Mouse (Mus musculus) megakaryocyte-erythroid progenitor cell, adult 5-6 weeks (primary cell): ENCODE data around the gene Sp1. TPM values are rescaled to one million over a fixed set of nuclear protein-coding genes. Genes with fewer than 3 reads are reported as not detected.

Source experiments
- ATAC-seq: replicated peaks from 2 replicates; pipeline ENCODE4 v1.8.0; 2016; ENCODE audit warnings: mild to moderate bottlenecking, inconsistent platforms; ENCODE audit not compliant: severe bottlenecking, poor library complexity, low FRiP score, low TSS enrichment
- total RNA-seq, 2 experiments: library from RNA; stranded (forward) in 1 of 2; stranded (reverse) in 1 of 2; fragments of 200-1000, 215-1000 nt in 1 of 2; fragments of >200 nt in 1 of 2; fragmentation: Nextera tagmentation in 1 of 2; gene quantifications; 2 replicates each; pipeline ENCODE4 v1.2.3; 2014 to 2017

Gene Sp1
- total RNA-seq (2014; fragmentation: Nextera tagmentation) (68.0 and 80.3 TPM in 2 replicates), total RNA-seq (2017) (45.0 and 62.2 TPM in 2 replicates)

DNA sequence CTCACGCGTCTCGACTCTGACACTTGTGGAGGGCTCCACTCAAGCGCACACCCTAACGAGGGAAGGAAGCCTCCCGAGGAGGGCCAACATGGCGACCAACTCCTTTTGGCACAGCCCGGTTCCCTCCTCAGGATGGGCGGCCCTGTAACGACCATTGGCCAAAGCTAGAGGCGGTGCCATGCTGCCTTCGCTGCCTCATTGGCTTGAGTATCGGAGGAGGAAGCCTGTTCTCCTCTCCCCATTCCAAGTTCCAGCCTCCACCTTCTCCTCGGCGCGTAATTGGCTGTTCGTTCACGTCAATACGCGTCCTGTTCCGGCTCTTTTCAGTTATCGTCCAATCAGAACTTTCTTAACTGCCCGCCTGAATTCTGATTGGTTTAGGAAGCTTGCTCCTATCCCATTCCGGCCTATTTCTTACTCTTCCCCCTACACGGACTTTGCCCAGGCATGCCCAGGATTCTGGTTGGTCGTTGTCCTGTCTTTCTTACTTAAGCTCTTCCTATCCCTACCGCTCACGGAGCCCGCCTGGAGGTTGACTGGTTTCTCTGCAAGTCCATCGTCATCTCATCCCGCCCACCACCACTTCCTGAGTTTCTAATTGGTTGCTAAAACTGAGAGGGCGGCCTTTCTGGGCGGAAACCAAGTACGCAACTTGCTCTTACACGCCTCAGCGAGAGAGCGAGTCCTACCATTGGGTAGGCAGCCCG lies at the start of gene Sp1:
Sp1 (plus strand) TSS at position 655 of the 707 bp plus-strand sequence.
- ATAC-seq, result peak; percentile 86

DNA sequence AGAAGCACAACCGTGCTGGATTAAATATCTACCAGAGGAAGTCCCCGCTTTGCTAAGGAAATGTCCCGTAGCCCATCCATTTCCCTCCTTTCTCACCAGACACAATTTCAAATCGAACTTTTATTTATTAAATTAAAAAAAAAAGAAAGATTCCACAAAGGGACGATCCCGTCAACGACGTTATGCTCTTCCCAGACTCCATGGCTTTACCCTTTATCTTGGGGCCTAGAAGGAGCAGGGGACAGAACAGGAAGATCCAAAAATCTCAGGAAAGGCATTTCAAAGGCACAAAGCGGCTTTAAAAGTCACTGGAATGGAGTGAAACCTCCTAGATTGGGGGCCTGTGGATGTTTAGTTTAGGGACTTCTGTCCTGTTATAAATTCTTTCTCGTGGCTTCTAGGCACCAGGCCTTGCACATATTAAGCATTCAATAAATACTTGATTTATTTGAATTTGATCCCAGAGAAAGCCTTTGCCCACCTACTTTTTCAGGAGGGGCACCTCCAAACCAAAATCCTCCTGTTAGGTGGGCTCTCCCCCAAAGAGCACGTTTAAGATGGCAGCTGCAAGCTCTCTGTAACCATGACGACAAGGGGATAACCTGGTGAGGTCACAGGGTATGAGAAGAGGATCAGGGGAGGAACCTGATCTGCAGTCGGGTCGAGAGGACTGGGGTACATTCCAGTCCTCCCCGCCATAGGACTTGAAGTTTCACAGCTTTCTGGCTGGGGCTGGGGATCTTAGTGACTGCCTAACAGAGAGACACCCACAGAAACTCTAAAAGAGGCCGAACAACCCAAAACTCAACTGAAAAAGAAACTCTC lies 49.2 kb upstream of the Sp1 start:
- ATAC-seq, result no peak

GRCm38 (mm10) chr15:102358126-102358525 lies 47.8 kb upstream of the Sp1 start:
- no peak for ATAC-seq

GRCm38 (mm10) chr15:102358834-102359233 lies 47.1 kb upstream of the Sp1 start:
- ATAC-seq, result no peak

- no peak for ATAC-seq
Measured at GRCm38 (mm10) chr15:102362648-102363047, 43.3 kb upstream of the Sp1 start.

- ATAC-seq, result no peak; the same call in 1 of the 2 replicates
Measured at GRCm38 (mm10) chr15:102364678-102365077, 41.3 kb upstream of the Sp1 start.

DNA sequence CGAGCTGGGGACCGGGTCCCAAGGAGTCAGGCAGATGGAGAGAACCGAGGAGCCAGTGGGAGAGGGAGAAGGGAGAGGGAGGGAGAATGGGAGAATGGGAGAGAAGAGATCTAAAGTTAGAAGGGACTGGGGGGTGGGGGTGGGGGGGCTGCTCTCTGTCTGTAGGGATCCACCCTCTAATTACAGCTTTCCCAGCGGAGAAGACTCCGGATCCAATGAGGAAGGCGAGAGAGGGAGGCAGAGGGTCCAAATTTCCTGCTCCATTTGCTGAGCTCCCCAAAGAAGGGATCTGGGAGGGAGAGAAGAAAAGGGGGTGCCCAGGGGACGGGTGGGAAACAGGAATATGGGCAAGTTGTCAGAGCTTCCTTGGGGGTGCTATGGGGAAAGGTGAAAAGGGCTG lies 39.7 kb upstream of the Sp1 start:
- ATAC-seq, result no peak

GRCm38 (mm10) chr15:102366733-102367344 lies 39.1 kb upstream of the Sp1 start, which contains the start of gene Sp7:
Gene Sp7 (minus strand): TSS chr15:102367182.
- 0 out of 2 replicates have a peak, but pooled peaks have one; percentile 16 for ATAC-seq

DNA sequence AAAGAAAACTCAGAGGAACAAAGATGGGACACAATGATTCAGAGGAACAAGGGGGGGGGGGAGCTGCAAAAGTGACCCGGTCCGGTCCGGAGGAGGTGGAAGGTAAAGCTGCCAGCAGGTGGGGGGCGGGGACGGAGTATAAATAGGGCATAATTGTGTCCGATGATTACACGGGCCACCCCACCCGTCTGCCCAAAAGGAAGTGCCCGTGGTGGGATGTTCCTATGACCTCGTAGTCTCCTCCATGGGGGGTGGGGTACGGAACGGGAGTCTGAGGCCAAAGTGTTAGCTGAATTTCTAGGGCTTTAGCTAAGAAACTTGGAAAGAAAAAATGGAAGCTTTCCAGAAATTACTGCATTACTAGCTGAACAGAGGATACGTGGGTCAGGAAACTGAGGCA lies 36.0 kb upstream of the Sp1 start:
- ATAC-seq, result no peak

GRCm38 (mm10) chr15:102370727-102371126 lies 35.2 kb upstream of the Sp1 start:
- ATAC-seq, result no peak

DNA sequence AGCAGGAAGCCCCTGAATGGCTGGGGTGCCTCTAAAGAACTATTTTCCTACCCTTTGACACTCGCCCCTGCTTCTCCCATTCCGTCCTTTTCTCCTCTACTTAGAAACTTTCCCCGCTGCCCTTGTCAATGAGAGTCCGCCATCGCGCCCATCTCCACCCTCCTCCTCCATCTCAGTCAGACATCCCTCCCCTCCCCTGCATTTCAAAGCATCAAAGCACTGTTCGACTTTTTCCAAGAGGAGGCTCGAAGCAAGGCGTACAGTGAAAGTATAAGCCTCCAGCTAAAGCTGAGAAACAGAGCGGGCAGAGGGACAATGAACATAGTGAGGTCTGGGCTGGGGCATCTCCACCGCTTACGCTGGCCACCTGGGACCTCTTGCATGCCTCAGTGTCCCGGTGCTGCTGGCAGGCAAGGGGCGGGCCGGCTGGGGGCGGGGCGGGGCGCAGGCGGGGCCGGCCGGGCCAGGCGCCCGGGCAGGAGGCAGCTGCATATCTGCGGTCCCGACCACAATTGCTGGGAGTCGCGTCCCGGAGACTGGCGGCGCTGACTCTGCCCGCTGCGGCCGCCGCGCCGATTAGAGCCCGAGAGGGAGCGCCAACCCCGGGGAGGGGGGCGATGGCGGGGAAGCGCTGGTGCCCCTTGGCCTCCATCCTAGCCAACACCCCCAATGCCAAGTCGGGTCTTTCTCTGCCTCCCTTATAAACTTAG lies 29.3 kb upstream of the Sp1 start:
- ATAC-seq, result peak; percentile 79

GRCm38 (mm10) chr15:102377163-102377543 lies 28.8 kb upstream of the Sp1 start:
- ATAC-seq, result peak; percentile 76

GRCm38 (mm10) chr15:102377810-102378262 lies 28.1 kb upstream of the Sp1 start:
- peak; percentile 30 for ATAC-seq

DNA sequence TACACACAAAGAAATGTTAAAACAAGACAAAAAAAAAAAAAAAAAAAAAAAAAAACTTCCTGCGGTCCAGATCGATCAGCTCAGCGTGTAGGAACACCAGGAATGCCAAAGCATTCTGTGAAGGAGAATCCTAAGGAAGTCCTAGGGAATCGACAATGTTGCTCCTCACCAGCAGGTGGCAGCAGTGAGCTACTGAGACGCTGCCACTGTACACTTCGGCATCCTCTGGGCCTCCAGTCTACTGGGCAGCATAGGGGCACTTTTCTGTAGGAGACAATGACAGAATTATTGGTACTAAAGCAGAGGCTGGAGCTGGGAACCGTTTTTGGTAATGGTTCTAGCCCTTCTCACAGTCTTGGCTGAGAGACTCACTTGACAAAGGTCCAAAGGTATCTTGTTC lies 24.4 kb upstream of the Sp1 start:
- ATAC-seq, result peak; percentile 46; the same call in 1 of the 2 replicates

DNA sequence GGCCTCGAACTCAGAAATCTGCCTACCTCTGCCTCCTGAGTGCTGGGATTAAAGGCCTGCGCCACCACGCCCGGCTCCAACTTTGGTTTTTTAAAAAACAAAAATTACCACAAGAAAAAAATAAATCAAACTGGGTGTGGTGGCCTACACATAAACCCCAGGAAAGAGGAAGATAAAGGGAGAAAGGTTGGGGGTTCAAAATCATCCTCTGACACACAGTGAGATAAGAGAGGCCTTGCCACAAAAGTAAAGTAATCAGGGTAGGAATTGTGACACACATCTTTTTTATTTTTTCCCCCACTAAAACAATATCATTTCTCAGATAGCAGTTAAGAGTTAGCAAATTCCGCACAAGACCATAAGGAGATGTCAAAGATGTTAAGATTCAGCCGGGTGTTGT lies 22.3 kb upstream of the Sp1 start:
- no peak for ATAC-seq

GRCm38 (mm10) chr15:102386640-102387039 lies 19.3 kb upstream of the Sp1 start:
- ATAC-seq, result peak; percentile 68

DNA sequence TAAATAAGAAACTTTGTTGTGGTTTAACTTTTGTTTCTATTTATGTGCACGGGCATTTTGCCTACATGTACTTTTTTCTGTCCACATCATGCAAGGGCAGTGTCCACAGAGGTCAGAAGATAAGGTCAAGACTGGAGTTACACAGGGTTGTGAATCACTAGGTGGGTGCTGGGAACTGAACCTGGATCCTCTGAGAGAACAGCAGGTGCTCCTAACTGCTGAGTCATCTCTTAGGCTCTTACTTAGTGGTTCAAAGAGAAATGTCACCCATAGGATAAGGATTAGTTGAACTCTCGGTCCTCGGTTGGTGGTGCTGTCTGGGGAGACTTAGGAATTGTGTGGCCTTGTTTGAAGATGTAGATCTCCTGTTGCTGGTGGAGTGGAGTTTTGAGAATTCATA lies 17.0 kb upstream of the Sp1 start:
- ATAC-seq, result no peak

DNA sequence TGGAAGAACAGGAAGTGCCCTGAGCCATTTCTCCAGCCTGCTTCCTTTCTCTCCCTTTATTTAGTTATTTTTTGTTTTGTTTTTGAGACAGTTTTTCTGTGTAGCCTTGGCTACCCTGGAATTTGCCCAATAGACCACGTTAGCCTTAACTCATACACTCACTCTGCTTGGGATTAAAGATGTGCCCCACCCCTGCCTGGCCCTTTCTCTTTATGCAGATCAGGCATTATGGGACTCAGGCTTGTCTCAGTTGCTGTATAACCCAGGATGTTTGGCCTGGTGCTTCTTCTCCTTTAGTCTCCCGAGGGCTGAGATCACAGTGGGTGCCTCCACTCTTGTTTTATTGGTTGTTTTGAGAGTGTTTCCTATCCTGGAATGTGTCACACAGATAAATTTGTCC lies 13.4 kb upstream of the Sp1 start:
- ATAC-seq, result no peak

GRCm38 (mm10) chr15:102393584-102394014 lies 12.3 kb upstream of the Sp1 start:
- no peak for ATAC-seq
